Mouse (Mus musculus) forebrain, postnatal 0 days (tissue): ENCODE results near the gene Cerkl. TPM values are rescaled to one million over a fixed set of nuclear protein-coding genes. Genes with fewer than 3 reads are reported as not detected.

Experiments
- ATAC-seq: fragments of 200-750 bp; cut with Nextera tagmentation; 2 replicates; pipeline ENCODE4 v1.8.0; 2017; ENCODE audit warnings: mild to moderate bottlenecking, moderate library complexity
- DNase-seq: peaks from one replicate; pipeline ENCODE4 v3.0.0-alpha.2; 2015
- H3K27ac ChIP-seq: fragments of 300-500 bp; sonication (generic); 2 replicates; pipeline ENCODE4 v1.5.1; 2014; ENCODE audit warnings: low read depth, mild to moderate bottlenecking, antibody characterized with exemption, low read length, moderate library complexity, mixed read lengths
- H3K27me3 ChIP-seq: fragments of 300-500 bp; sonication (generic); 2 replicates; pipeline ENCODE4 v1.6.1; 2014; ENCODE audit warnings: mild to moderate bottlenecking, low read length, mixed read lengths; ENCODE audit not compliant: insufficient read depth
- H3K36me3 ChIP-seq: fragments of 300-500 bp; sonication (generic); 2 replicates; pipeline ENCODE4 v1.6.1; 2014; ENCODE audit warnings: mild to moderate bottlenecking, moderate library complexity; ENCODE audit not compliant: insufficient read depth
- H3K4me1 ChIP-seq: fragments of 300-500 bp; sonication (generic); 2 replicates; pipeline ENCODE4 v1.6.1; 2014; ENCODE audit warnings: antibody characterized with exemption; ENCODE audit not compliant: insufficient read depth
- H3K4me2 ChIP-seq: fragments of 300-500 bp; sonication (generic); 2 replicates; pipeline ENCODE4 v1.6.1; 2014; ENCODE audit warnings: low read depth, mild to moderate bottlenecking, moderate library complexity
- H3K4me3 ChIP-seq: fragments of 300-500 bp; sonication (generic); 2 replicates; pipeline ENCODE4 v1.5.1; 2014; ENCODE audit warnings: low read depth, low read length, mixed read lengths
- H3K9ac ChIP-seq: fragments of 300-500 bp; sonication (generic); 2 replicates; pipeline ENCODE4 v1.6.1; 2014; ENCODE audit warnings: mild to moderate bottlenecking
- H3K9me3 ChIP-seq: fragments of 300-500 bp; sonication (generic); 2 replicates; pipeline ENCODE4 v1.6.1; 2016; ENCODE audit warnings: low read length
- CTCF ChIP-seq: sonication (generic); IDR thresholded peaks from 2 replicates; pipeline ENCODE4 v1.5.1; 2016; ENCODE audit warnings: antibody characterized with exemption, control low read depth, low read depth
- WGBS: fragments of 180-500 bp; shearing (Covaris S2); extraction: QIAGEN DNeasy Blood & Tissue Kit; methylation state at CpG from one replicate; pipeline ENCODE4 v1.1.7; 2014; 5-methylcytosine and 5-hydroxymethylcytosine counted together
- polyA plus RNA-seq: library from polyadenylated mRNA; unstranded; fragments of >200 nt; fragmentation: Nextera tagmentation; extraction: Ambion mirVana; gene quantifications from 2 replicates; pipeline ENCODE4 v1.2.1, GENCODE M21; 2015
- total RNA-seq: library from RNA; depleted of rRNA; stranded (reverse); fragments of >200 nt; gene quantifications from 2 replicates; pipeline ENCODE4 v1.2.3, GENCODE M21; 2014

Cerkl gene
- total and polyA plus RNA-seq, 2 experiments from 2014 or later: 0.52 to 1.2 TPM

GRCm38 (mm10) chr2:79428022-79428421 lies 28.6 kb downstream of the Cerkl start:
- Histone ChIP-seq H3K27ac (no peak overlapping the region), H3K4me2 (no peak overlapping the region; the same call in 1 of the 2 replicates), H3K27me3 (peaks cover 10% of the 10 kb centered on the region), H3K4me3 (no peak overlapping the region), H3K9ac (no peak overlapping the region), H3K4me1 (0 out of 2 replicates have a peak, but pooled peaks cover 7% of the 10 kb centered on the region), H3K36me3 (no peaks in the 10 kb centered on the region), H3K9me3 (no peaks in the 10 kb centered on the region)
- WGBS: 27% methylated on average over 6 of the region's 6 CpGs
- no peak for ATAC-seq
- DNase-seq: no peak
- TF ChIP-seq CTCF: no peak

GRCm38 (mm10) chr2:79421696-79422095 lies 34.9 kb downstream of the Cerkl start:
- no peaks in the 10 kb centered on the region for H3K27me3 ChIP-seq
- H3K4me1 ChIP-seq: no peaks in the 10 kb centered on the region
- DNase-seq (no peak), ATAC-seq (no peak)
- H3K4me3 ChIP-seq: no peak overlapping the region
- H3K9me3 ChIP-seq: no peaks in the 10 kb centered on the region
- H3K27ac ChIP-seq: no peak overlapping the region
- WGBS: 44% methylated on average over 6 of the region's 6 CpGs
- no peak for TF ChIP-seq CTCF
- H3K9ac ChIP-seq: no peak overlapping the region
- no peaks in the 10 kb centered on the region for H3K36me3 ChIP-seq
- H3K4me2 ChIP-seq: no peak overlapping the region

GRCm38 (mm10) chr2:79414505-79414904 lies 42.1 kb downstream of the Cerkl start:
- ATAC-seq (peak; percentile 36; the same call in 1 of the 2 replicates), DNase-seq (no peak)
- TF ChIP-seq CTCF: no peak
- Histone ChIP-seq H3K4me2 (no peak overlapping the region), H3K27me3 (no peaks in the 10 kb centered on the region; the same call in 1 of the 2 replicates), H3K4me1 (no peaks in the 10 kb centered on the region; the same call in 1 of the 2 replicates), H3K9ac (no peak overlapping the region), H3K4me3 (no peak overlapping the region), H3K9me3 (no peaks in the 10 kb centered on the region), H3K27ac (no peak overlapping the region), H3K36me3 (no peaks in the 10 kb centered on the region)
- 68% methylated on average over 7 of the region's 7 CpGs for WGBS

DNA sequence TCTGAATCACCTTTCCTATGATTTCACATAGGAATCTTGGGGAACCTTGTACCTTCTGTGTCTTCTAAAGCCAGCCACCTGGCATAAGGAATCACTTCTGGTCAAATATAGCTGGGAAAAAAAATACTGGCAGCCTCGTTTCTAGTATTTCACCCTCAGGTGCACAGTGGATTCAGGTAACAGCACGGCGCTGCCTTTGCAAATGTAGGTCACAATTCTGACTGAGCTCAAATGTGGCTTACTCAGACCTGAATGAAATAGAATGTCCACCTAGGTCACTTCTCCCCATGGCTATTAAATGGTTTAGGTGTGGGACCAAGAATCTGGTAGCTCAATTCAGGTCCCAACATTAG lies 45.7 kb downstream of the Cerkl start:
- Histone ChIP-seq H3K4me2 (no peak overlapping the region), H3K9ac (no peak overlapping the region), H3K9me3 (no peaks in the 10 kb centered on the region), H3K4me3 (no peak overlapping the region), H3K27me3 (no peaks in the 10 kb centered on the region; the same call in 1 of the 2 replicates), H3K36me3 (no peaks in the 10 kb centered on the region), H3K27ac (no peak overlapping the region), H3K4me1 (no peaks in the 10 kb centered on the region; the same call in 1 of the 2 replicates)
- TF ChIP-seq CTCF: no peak
- 89% methylated on average over 3 of the region's 3 CpGs for WGBS
- DNase-seq (no peak), ATAC-seq (no peak)

DNA sequence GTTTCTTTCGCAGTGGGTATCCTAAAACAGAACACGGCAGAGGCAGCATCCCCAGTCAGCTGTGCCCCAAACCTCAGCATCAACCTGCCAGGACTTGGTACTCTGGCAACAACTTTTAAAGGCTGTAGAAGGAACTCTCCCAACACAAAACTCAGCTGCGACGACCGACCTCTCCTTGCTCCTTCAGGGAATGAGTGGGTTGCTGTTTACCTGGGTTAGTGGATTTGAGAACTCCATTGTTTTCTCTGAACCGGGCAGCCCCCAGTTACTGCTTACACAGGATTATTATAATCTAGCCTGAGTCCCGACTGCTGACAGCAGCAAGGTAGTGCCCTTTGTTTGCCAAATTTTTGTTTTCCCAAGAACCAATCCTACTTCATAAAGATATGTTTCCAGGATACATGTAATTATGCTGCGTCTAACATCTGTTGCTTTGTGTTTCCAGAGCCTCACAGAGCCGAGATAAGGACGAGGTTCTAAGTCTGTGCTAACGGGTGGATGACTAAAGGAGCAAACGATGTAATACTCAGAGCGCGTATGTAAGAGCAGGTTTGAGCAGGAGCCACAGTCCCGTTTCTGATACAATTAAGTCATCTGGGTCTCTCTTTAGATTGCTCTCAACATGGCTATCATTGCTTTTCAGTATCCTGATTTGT lies 46.2 kb downstream of the Cerkl start:
- no peak for TF ChIP-seq CTCF
- Histone ChIP-seq H3K36me3 (no peaks in the 10 kb centered on the region), H3K9ac (no peak overlapping the region), H3K4me2 (no peak overlapping the region), H3K9me3 (no peaks in the 10 kb centered on the region), H3K27ac (no peak overlapping the region), H3K27me3 (no peaks in the 10 kb centered on the region; the same call in 1 of the 2 replicates), H3K4me3 (no peak overlapping the region), H3K4me1 (no peaks in the 10 kb centered on the region; the same call in 1 of the 2 replicates)
- ATAC-seq (no peak), DNase-seq (no peak)
- 41% methylated on average over 15 of the region's 15 CpGs for WGBS

DNA sequence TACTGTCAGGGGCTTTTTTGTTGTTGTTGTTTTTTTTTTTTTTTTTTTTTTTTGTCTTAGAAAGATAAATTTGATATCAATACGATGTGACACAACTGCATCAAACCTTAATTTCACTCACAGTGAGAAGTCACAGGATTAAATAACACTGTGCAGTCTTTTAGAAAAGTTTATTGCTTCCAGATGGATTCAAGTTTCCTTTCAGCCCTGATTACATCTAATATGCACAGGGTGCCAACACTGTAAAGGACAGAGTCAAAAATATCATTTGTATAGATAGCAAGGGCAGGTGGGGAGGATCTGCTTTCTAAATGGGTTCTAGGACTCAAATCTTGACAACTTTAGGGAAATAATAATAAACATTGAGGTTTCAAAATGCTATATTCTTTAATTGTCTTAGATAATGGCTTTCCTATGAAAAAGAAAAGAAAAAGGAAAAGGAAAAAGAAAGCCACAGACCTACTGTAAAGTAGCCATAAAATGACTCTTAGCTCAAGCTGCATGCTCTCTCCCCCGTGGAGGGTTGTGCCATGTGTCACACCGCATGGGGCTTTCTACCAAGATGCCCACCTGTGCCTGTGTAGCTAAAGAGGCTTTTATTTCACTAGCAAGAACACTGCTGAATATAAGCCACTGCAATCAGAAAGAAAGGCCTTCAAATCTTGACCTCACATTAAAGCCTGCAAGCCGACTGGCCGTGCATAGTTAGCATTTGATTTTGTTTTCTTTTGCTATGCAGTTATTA lies 50.8 kb downstream of the Cerkl start:
- ATAC-seq (no peak), DNase-seq (no peak)
- Histone ChIP-seq H3K9me3 (no peaks in the 10 kb centered on the region), H3K4me1 (no peaks in the 10 kb centered on the region; the same call in 1 of the 2 replicates), H3K27me3 (no peaks in the 10 kb centered on the region), H3K9ac (no peak overlapping the region), H3K36me3 (no peaks in the 10 kb centered on the region), H3K27ac (no peak overlapping the region), H3K4me3 (no peak overlapping the region), H3K4me2 (no peak overlapping the region)
- 76% methylated on average over 5 of the region's 5 CpGs for WGBS
- no peak for TF ChIP-seq CTCF

- Histone ChIP-seq H3K9ac (no peak overlapping the region), H3K36me3 (no peaks in the 10 kb centered on the region), H3K4me2 (no peak overlapping the region), H3K27ac (no peak overlapping the region), H3K9me3 (no peaks in the 10 kb centered on the region), H3K4me3 (no peak overlapping the region), H3K4me1 (no peaks in the 10 kb centered on the region), H3K27me3 (no peaks in the 10 kb centered on the region)
- ATAC-seq (no peak), DNase-seq (no peak)
- TF ChIP-seq CTCF: no peak
- WGBS: 31% methylated on average over 4 of the region's 4 CpGs
Measured at GRCm38 (mm10) chr2:79400045-79400444, 56.5 kb downstream of the Cerkl start.
